Mouse (Mus musculus) lung, postnatal 0 days (tissue): ENCODE results near the gene Acss3.

ENCODE experiments used
- CTCF ChIP-seq: IDR thresholded peaks from 2 replicates; pipeline ENCODE4 v1.5.1; 2016; ENCODE audit warnings: antibody characterized with exemption, mild to moderate bottlenecking
- EP300 ChIP-seq: IDR thresholded peaks from 2 replicates; pipeline ENCODE4 v1.6.1; 2016; ENCODE audit warnings: antibody characterized with exemption, mild to moderate bottlenecking, control low read depth

- TF ChIP-seq CTCF (no peak), EP300 (no peak)
These were observed 208.6 kb downstream of the Acss3 start for GRCm38 (mm10) chr10:106914822-106915221.
